Mouse (Mus musculus): ENCODE data around the gene Hes2.

Gene Hes2

DNA sequence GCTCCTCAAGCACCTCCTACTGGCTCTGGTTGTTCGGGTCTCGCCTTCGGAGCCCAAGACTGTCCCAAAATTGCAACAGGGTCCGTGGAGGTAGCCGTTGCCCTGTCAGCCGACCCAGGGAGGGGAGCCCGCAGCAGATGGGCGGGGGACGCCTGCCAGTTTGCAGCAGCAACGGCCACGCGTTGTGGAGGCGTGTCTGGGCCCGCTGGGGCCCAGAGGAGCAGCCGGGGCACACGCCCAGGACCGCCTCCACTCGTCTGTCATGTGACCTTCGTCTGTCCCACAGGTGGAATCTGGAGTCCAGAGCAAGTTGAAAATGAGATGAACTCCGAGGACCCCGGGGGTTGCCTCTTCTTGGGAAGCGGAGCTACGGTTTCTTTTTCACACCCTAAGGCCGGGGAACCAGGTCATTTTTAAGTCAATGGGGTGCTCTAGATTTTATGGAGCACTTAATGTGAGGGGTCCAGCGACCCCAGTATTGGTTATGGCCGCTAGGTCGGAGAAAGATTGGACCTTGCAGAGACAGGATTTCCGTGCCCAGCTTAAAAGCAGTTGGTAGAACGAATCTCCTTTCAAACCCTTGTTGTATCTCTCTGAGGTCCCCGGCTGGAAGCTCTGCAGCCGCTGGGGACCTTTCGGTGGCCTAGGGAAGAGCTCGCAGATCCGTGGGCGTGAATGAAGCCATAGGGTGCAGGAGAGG, at the start of gene Hes2:
Hes2 (plus strand) TSS at position 283 of the 700 bp plus-strand sequence.
- DNase-seq = peak; percentile 38

DNA sequence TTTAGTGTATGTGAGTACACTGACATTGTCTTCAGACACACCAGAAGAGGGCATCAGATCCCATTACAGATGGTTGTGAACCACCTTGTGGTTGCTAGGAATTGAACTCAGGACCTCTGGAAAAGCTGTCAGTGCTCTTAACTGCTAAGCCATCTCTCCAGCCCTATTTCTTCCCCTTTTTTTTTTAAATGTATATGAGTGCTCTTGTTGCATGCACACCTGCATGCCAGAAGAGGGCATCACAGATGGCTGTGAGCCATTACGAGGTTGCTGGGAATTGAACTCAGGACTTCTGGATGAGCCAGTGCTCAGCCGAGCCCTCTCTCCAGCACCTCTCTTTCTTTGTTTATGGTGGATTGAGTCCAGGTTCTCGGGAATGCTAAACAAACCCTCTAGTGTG, 49.2 kb upstream of the Hes2 start:
- no peak for DNase-seq

DNA sequence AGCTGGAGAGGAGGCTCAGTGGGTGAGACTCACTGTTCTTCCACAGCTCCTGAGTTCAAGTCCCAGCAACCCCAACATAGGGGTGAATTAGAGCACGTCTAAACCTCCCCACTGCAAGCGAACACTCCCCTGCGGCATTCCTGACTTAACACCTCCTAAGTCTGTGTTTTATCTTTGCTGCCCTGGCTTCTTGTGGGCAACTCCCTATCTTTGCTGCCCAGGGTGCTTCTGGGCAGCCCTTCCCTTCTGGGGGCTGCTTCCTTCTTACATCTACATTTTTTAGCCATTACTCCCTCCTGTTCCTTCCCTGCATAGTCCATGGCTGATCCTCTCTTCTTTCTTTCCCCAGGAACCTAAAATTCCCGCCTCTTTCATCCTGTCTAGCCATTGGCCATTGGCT, 48.0 kb upstream of the Hes2 start:
- DNase-seq = peak; percentile 77

DNA sequence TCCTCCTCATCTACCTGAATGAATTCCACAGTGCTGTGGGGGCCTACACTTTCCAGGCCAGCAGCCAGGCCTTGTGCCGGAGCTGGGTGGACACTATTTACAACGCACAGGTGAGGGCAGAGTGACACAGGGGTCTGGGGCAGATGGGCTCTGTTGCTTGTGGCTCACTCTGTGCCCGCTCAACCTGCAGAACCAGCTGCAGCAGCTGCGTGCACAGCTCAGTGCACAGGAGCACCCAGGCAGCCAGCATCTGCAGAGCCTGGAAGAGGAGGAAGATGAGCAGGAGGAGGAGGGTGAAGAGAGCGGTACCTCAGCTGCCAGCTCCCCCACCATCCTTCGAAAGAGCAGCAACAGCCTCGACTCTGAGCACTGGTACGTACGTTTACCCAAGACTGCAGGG, 46.3 kb upstream of the Hes2 start:
- DNase-seq = no peak

DNA sequence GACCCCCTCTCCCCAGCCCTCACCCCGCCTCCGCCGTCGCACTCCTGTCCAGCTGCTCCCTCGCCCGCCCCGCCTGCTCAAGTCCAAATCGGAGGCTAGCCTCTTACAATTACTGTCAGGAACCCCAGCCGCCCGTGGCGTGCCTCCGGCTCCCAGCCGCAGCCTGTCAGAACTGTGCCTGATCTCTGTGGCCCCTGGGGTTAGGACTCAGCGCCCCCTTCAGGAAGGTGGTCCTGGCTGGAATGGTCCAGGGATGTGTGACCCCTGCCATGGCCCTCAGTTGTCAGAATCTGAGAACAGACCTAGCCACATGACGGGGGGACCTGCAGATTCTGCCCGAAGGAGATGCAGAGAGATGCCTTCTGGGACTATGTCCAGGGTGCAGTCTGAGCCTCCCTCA, 44.6 kb upstream of the Hes2 start:
- no peak for DNase-seq

DNA sequence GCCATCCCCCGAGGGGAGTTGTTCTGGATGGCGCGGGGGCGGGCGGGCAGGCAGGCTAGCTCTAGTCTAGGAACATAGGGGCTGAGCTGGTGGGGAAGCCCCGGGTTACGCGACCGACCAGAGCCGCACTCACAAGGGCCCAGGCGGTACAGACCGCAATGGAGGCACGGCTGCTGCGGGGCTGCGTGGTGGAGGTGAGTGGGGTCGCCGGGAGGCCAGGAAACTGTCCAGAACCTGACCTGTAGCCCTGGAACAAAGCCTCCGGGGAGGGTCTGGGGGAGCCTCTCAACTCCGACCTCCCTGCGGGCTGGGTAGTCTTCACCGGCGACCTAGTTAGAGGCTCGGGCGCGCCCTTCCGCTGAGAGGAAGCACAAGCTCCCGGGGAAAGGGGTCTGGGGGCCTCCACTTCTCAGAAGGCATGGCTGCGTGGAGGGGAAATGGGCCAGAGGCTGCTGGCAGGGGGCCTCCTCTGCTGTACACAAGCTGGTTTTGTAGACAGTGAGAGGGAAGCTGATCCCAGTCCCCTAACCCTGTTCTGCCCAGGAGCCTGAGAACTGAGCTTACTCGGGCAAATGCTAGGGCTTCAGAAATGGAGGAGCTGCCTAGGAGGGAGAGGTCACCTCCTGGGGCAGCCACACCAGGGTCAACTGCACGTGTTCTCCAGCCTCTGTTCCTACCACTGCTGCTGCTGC, 42.6 kb upstream of the Hes2 start, which contains the start of gene Tnfrsf25:
Tnfrsf25 (plus strand) TSS at position 14 of the 692 bp plus-strand sequence.
- no peak for DNase-seq

DNA sequence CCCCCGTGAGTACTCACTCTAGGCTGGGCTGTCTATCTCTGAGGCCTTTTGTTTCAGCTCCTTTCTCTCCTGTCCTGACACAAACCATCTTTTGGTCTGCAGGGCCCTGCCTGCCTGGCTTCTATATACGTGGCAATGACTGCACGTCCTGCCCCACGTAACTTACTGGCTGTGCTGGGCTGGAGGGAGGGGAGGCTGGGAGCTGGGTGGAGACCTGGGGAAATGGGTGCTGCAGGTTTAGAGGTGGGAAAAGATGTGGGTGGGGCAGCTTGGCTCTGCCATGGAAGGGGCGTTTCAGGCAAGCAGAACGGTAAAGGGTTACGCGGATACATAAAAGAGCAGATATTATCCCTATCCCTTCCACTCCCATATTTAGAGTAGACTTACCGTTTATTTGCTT, 41.1 kb upstream of the Hes2 start:
- no peak for DNase-seq

DNA sequence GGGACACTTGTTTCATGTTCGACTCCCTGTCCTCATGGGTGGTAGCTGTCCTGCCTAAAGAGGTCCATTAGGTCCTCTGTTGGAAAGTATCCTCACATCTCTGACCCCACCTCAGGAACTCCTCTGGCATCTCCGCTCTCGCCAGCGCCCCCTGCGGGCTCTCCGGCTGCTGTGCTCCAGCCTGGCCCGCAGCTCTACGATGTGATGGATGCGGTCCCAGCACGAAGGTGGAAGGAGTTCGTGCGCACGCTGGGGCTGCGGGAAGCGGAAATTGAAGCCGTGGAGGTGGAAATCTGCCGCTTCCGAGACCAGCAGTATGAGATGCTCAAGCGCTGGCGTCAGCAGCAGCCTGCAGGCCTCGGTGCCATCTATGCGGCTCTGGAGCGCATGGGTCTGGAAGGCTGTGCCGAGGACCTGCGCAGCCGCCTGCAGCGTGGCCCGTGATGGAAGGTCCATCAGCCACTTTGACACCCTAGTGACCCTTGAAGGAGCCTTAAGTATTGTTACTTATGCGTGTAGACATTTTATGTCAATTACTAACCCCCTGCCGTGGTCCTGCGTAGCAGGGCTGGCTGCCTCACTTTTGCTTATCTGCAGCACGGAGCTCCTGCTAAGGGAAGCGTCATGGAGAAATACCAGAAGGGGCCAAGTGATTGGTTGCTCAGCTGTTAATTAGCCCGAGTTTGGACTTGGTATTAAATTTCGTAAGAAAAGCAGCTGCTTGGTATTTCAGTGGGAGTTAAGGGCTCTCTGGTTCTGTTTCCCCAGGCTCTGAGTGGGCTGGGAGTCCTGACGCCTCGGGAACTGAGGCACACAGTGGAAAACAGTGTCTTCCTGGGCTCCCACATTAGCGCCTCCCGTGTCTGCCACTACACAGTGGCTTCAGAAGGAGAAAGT, 39.0 kb upstream of the Hes2 start:
- peak; percentile 65 for DNase-seq

DNA sequence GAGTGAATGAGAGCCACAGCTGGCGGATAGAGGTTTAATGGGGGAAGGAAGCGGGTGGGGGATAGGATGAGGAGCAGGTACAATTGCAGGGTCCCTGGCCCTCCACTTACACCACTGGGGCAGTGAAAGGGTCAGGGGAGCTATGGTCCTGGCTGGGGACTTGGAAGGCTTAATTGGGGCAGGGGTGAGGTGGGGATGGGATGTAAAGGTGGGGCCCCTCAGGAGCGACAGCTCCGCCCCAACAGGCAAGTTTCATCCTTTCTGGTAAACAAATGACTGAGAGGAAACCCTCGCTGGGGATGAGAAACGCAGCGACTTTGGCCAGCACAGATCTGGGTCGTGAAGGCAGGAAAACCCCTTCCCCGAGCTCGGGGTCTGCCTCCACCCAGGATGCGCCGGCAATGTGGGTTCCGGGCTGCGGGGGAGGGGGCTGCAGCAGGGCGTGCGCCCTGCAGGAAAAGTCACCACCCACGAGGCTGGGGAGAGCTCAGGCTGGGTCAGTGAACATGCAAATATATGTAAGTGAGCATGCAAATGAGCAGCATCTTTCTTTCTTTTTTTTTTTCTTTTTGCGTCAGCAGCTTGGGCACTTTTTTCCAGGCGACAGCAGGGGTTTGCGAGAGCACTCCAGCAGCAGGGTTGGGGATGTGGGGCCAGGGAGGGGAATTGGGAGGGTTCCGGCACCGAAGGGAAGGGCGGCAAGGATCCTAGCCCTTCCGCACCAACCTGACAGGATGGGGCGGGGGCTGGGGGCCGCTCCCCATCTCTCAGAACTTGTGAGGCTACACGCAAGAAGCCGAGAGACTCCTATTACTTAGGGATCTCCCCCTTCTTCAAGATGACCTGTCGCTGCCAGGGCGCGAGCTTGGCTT, 38.1 kb upstream of the Hes2 start:
- DNase-seq = no peak

DNA sequence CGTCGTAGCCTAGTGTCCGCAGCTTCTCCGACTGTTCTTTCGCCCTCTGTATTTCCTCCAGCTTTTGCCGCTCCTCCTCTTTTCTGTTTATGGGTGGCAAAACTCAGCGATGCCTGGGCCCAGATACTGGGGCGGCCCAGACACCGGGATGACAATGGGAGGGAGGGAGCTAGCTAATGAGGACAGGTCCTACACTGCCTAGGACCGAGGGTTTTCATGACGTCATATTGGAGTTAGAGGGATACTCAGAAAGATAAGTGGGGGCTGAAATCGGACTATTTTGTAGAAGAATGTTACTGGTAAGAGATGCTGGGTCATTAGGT, 37.5 kb upstream of the Hes2 start:
- DNase-seq = no peak

DNA sequence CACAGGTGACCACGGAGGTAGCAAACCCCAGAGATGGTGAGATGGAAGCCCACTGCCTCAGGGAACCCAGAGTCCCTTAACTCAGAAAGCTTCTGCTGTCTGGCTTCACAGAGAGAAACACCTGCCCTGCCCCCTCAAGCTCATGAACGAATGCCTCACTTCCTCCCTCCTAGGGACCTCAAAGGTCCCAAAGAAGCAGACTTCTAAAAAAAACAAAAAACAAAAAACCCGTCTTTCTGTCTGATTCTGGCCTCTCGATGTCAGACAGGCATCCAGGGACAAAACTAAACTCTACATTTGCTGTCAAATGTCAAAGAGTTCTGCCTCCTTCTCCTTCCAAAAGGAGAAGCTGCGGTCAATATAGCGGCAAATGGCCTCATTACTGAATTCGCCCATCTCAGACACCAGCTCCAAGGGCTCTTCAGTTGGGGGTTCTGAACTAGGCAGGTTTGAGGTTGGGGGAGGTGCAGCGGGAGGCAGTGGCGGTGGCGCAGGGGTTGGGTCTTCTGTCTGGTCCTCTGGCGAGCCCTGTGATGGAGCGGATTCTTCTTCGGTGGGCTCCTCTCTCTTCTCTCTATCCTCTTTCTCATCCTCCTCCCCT, 34.2 kb upstream of the Hes2 start:
- no peak for DNase-seq

DNA sequence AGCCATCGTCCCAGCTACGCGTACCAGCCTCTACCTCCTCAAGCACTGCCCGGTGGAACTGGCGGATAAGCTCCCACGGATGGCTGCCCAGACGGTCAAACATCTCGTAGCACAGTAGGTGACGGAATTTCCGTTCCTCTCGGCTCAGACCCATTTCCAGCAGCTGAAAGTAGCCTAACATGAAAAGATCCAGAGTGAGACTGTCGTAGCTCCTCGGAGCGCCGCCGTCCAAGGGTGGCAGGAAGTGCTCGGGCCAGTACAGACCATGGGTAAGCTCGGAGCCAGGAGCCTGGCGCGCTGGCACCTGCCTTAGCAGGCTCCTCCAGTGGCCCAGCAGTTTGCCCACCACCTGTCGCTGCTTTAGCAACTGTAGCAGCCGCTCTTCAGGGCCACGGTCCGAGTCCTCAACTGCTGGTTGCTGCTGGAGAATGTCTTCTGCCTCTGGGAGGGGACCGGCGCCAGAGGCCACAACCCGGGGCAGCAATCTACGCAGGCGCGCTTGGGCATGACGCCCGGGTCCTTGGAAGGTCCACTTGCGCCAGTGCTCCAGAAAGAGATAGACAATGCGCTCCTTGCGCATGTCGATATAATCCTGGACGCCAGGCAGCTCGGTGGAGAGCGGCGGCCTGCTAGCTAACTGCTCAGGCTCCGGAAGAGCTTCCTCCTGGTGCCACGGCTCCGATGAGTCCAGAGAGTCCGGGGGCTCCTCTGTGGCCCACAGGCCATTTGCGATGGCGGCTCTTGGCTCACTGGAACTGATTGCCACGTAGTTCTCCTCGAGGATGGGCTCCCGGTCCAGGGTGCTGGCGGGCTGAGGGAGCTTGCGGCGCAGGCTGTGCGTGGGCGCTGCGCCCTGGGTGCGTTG, 33.3 kb upstream of the Hes2 start:
- DNase-seq = no peak

DNA sequence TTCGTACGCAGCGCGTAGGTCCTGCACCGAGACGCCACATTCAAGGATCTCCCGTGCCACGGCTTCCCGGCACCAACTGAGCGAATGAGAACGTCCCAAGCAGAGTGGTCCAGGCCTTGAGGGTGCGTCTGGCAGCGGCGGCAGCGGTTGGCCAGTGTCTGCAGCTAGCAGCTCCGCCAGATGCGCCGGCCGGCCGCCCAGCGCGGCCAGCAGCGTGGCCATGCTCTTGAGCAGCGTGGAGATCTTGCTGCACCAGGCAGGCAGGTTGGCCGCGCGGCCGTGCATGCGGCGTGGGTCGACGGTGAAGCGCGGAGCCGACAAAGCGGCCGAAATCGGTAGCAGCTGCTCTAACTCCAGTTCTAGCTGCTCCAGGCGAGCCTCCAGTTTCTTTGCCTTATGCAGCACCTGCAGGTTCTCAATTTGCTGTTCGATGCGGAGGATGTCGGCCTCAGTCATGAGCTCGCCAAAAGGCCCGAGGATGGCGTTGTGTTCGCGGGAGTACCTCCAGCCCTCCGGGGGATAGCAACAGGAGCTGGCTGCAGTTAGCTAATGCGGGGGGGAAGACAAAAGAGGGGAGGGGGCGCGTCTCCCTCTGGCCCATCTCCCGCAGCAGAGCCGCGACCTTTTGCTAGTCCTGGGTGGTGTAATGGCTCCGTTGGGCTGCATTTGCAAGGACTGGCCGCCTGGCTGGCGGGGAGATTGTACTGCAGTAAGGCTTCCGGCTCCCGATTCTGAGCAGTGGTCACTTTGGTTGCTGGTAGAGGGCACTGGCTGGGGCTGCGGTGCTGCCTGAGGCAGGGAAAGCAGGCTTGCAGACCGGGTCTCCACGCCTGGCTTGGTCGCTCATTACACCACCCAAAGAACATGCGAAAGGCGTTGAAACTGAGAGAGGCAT, 32.4 kb upstream of the Hes2 start:
- DNase-seq = no peak

DNA sequence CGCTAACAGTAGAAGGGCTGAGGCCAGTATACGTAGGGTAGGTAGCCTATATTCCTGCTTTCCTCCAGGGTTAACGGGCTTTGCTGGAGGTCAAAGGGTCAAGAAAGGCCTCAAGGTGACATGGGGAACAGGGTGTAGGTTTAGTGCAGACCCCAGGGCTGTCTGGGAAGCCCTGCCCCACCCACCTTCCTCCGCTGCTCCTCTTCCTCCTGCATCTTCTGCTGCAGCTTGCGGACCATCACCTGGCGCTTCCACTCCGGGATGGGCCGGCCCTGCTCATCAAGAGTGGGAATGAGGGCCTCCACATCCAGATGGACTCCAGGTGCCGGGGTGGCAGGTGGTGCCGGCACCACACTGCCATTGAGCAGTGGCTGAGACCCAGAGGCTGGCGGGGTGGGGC, 30.8 kb upstream of the Hes2 start:
- DNase-seq = no peak

DNA sequence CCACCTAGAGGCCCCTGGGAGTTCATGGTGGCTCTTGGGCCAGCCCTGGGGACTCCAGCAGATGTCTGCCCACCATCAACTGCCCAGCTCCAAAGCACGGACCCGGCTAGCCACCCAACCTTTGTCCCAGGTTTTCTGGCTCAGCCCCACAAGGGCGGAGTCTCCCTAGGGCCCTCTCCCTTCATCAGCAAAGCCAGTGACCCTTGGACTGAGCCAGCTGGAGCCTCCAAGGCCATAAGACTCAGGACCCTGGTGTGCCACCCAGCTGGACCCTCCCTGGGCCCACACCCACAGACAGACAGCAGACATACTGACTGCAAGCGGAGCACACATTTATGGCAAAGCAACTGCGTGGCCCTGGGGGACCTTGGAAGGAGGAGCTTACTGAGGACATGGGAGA, 29.9 kb upstream of the Hes2 start:
- DNase-seq = no peak

DNA sequence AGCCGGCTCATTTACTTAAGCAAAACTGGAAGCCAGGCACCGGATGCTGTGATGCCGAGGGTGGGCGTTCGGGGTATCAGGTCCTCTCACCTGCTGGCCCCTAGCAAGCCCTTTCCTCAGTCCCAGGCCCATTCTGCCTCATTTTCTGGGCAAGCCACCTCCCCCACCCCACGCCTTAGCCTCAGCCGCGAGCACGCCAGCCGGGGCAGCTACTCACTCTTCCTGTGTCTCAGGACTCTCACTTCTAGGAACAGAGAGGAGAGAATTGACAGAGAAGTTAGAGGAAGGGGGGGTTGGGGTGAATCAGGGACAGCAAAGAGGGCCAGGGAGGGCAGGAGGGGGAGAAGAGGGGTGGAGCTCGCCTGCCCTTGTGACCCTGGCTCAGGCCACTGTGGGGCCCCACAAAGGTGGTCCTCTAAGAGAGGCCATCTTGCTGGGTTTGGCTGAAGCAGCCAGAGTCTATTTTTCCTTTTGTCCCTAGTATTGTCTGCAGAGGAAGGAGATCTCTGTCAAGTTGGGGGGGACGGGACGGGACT, 29.2 kb upstream of the Hes2 start:
- DNase-seq = no peak

DNA sequence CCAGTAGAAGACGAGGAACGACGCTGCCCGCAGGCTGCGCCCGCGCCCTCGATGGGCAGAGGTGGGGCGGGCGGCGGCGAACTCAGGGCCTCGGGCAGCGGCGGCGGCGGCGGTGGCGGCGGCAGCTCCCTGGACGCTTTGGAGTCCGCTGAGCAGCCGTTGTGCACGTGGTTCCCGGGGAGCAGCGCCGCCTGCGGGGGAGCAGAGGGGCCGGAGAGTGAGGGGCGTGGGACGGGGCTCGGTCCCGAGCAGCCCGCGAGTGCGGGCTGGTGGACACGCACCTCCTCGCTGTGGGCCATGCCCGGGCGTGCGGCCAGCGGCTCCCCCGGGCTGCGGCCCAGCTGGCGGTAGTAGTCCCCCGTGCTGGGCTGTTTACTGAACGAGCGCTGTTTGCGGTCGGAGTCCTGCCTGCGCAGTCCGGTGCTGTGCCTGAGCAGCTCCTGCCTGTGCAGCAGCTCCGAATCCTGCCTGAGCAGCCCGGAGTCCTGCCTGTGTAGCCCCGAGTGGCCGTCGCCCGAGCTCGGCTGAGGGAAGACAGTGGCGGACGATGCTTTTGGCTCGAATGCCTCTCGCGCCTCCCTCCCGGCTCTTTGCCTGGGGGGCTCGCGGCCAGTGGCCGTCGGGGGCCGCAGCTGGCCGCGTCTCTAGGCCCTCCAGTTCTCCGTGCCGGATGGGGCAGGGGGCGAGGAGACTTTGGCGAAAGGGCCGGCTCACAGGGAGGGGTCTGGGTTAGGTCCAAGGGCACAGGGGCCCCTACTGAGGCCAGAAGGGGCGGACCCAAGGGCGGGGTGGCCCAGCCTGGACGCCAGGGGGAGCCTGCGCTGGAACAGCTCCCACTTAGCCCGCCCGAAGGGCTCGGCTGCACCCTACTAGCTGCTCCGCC, 27.7 kb upstream of the Hes2 start:
- peak; percentile 61 for DNase-seq

DNA sequence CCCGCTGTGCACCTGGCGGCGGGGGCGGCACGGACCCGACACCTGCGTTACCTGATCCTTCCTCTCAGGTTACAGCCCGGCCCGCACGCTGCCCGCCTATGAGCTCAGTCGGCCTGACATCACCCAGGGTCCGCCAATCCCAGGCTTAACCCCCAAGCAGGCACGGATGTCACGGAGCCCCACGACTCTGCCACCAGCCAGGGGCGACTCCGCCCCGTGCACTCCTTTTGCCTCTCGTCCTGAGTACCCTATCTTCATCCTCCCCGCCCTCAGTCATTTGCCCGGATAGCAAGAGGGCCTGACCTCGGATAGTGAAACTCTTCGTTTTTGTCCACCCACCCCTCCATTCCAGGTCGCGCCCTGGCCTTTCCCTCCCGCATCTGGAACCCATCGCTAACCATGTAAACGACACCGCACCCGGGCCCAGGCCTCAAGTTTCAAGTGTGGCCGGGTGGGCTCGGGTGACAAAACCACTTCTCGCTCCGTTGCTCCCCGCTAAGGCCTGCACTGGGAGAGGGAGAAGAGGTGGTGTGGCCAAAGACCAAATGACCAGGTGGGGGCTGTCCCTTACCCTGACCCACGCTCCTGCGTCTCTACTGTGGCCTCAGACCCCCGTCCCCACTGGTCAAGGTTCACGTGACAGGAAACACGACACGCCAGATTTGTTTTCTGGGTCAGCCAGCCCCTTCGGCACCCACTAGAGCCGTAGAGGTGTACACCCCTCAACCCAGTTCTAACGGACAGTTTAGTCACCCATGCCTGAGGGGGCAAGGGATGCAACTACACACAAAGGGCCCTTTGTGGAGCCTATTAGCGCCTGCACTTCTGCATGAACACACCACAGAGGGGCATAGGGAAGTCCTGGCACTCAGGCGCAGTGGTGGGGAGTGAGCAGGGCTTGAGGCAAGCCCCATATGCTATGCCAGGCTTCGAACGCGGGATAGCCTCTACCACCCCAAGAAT, 26.6 kb upstream of the Hes2 start:
- no peak for DNase-seq
